Mouse (Mus musculus) adrenal gland, adult 10 weeks (tissue): Measurements from ENCODE around the gene Ctag2. TPM values are rescaled to one million over a fixed set of nuclear protein-coding genes. Genes with fewer than 3 reads are reported as not detected.

Experiments
- polyA plus RNA-seq: library from polyadenylated mRNA; stranded (reverse); fragments of 350-450 nt; fragmentation: Illumina TruSeq; extraction: RNeasy Lipid Tissue Mini Kit (QIAGEN cat#74804); gene quantifications from one replicate; pipeline ENCODE4 v1.2.3, GENCODE M21; 2014; ENCODE audit warnings: low read depth, low replicate concordance

Ctag2 gene
- not detected for polyA plus RNA-seq

DNA sequence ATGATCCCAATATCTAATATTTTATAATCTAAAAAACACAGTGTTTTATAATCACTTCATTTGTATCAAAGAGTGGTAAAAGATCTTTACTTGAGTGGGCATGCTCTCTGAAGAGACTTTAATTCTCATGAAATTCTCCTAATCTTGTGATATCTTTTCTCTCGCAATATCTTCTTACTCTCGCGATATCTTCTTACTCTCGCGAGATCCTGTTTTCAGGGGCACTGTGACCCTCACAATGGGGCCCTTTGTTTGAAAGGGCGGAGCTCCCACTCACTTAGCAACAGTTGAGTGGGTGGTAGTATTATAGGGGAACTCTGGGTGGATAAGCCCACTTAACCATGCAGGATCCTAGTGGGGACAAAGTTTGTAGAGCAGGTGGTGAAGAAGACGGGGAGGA is at the start of gene Ctag2:
Ctag2 (plus strand) TSS at position 301 of the 400 bp plus-strand sequence.

